Mouse (Mus musculus) liver, adult 2 months (tissue): Measurements from ENCODE around the gene Ccsap.

Source experiments
- CTCF ChIP-seq: fragments of 200-500 bp; IDR thresholded peaks from 2 replicates; pipeline ENCODE4 v1.5.1; 2011; ENCODE audit warnings: low read depth, low read length, control low read depth
- POLR2A ChIP-seq: fragments of 200-500 bp; IDR thresholded peaks from 2 replicates; pipeline ENCODE4 v1.6.1; 2011; ENCODE audit warnings: low read length, control low read depth; ENCODE audit not compliant: insufficient read depth; ENCODE audit errors: extremely low read depth

DNA sequence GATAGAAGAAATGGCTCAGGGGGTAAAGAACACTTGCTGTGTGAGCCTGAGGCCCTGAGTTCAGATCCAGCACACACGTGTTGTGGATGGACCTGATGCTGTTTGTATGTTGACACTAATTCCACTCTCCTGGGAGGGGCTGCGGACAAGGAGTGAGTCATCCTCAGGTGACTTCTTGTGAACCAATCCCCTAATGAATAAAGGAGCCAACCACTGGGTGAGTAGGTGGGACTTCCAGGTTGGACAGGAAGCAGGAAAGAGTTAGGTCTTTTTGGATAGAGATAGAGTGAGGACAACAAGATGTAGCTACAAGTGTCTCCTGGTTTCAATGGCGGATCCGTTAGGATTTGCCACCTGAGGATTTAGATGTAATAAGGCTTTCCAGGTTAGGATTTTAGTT lies 10.7 kb downstream of the Ccsap start:
- TF ChIP-seq CTCF (no peak), POLR2A (no peak)
